Mouse (Mus musculus) CH12.LX (cell line): ENCODE results near the gene Ccr8. TPM values are rescaled to one million over a fixed set of nuclear protein-coding genes. Genes with fewer than 3 reads are reported as not detected.

Experiments used
- DNase-seq: peaks from one replicate; pipeline ENCODE4 v3.0.0-alpha.2; 2013; ENCODE audit errors: extremely low read depth
- H3K27ac ChIP-seq: 2 replicates; pipeline ENCODE4 v1.5.1; 2012; ENCODE audit warnings: low read depth, mild to moderate bottlenecking, control low read depth, moderate library complexity; ENCODE audit not compliant: insufficient read depth
- H3K27me3 ChIP-seq: replicated peaks from 2 replicates; pipeline ENCODE3; 2012; ENCODE audit warnings: inconsistent platforms
- H3K36me3 ChIP-seq, 2 experiments: replicated peaks in 1 of 2; 2 replicates each; pipeline versions ENCODE3 to v1.6.1; 2012; ENCODE audit warnings: inconsistent platforms in 1 of 2, low read length in 1 of 2, mild to moderate bottlenecking in 1 of 2, mixed read lengths in 1 of 2, moderate library complexity in 1 of 2; ENCODE audit not compliant: control insufficient read depth in 1 of 2, insufficient read depth in 1 of 2
- H3K4me1 ChIP-seq, 2 experiments: 2 replicates each; pipeline ENCODE4 v1.6.1; 2012; ENCODE audit warnings: inconsistent platforms in 1 of 2, moderate library complexity in 1 of 2; ENCODE audit not compliant: insufficient read depth in 2 of 2, control insufficient read depth in 1 of 2
- H3K4me2 ChIP-seq: 2 replicates; pipeline ENCODE4 v1.6.1; 2012; ENCODE audit warnings: low read depth, mild to moderate bottlenecking, control low read depth; ENCODE audit not compliant: poor library complexity, insufficient read depth, severe bottlenecking
- H3K4me3 ChIP-seq, 3 experiments: fragments of 150-350 bp in 1 of 3; sonication (generic) in 1 of 3; replicated peaks in 1 of 3; 2 replicates each; pipeline versions ENCODE3 to v1.5.1; 2011 to 2012; ENCODE audit warnings: low read depth in 2 of 3, low read length in 2 of 3, mild to moderate bottlenecking in 2 of 3, moderate library complexity in 2 of 3, control low read depth in 1 of 3, improper control_type of control experiment in 1 of 3, inconsistent platforms in 1 of 3, mixed read lengths in 1 of 3; ENCODE audit not compliant: poor library complexity in 1 of 3
- H3K79me2 ChIP-seq: replicated peaks from 2 replicates; pipeline ENCODE4 v1.6.1; 2012; ENCODE audit warnings: mild to moderate bottlenecking, moderate library complexity; ENCODE audit not compliant: control insufficient read depth, poor library complexity, insufficient read depth, severe bottlenecking; ENCODE audit errors: extremely low read depth
- H3K9ac ChIP-seq: 2 replicates; pipeline ENCODE4 v1.6.1; 2012; ENCODE audit warnings: low read depth, mild to moderate bottlenecking, control low read depth, moderate library complexity; ENCODE audit not compliant: insufficient read depth
- H3K9me3 ChIP-seq: replicated peaks from 2 replicates; pipeline ENCODE3; 2012; ENCODE audit warnings: low read length, inconsistent platforms, mixed read lengths
- BHLHE40 ChIP-seq: IDR thresholded peaks from 2 replicates; pipeline ENCODE4 v1.6.1; 2011; ENCODE audit warnings: mild to moderate bottlenecking, low read depth, low read length, improper control_type of control experiment
- CHD2 ChIP-seq: IDR thresholded peaks from 2 replicates; pipeline ENCODE4 v1.6.1; 2011; ENCODE audit warnings: low read length, improper control_type of control experiment
- E2F4 ChIP-seq: IDR thresholded peaks from 2 replicates; pipeline ENCODE4 v1.6.1; 2011; ENCODE audit warnings: low read depth, low read length, improper control_type of control experiment; ENCODE audit not compliant: insufficient replicate concordance
- EP300 ChIP-seq: IDR thresholded peaks from 2 replicates; pipeline ENCODE4 v1.6.1; 2011; ENCODE audit warnings: low read length, improper control_type of control experiment
- ETS1 ChIP-seq: conservative IDR thresholded peaks from 2 replicates; pipeline ENCODE4 v1.6.1; 2012; ENCODE audit warnings: low read depth, mild to moderate bottlenecking, inconsistent platforms, low read length, improper control_type of control experiment, moderate library complexity
- IRF4 ChIP-seq: IDR thresholded peaks from 2 replicates; pipeline ENCODE4 v1.6.1; 2014; ENCODE audit warnings: low read depth, mild to moderate bottlenecking, inconsistent platforms, low read length, improper control_type of control experiment
- KAT2A ChIP-seq: IDR thresholded peaks from 2 replicates; pipeline ENCODE4 v1.6.1; 2012; ENCODE audit warnings: low read length, improper control_type of control experiment, inconsistent platforms; ENCODE audit not compliant: insufficient replicate concordance
- MAX ChIP-seq: IDR thresholded peaks from 2 replicates; pipeline ENCODE4 v1.6.1; 2011; ENCODE audit warnings: low read length, improper control_type of control experiment
- MAZ ChIP-seq: IDR thresholded peaks from 2 replicates; pipeline ENCODE4 v1.6.1; 2012; ENCODE audit warnings: low read depth, mild to moderate bottlenecking, inconsistent platforms, low read length, improper control_type of control experiment, moderate library complexity
- NELFE ChIP-seq: IDR thresholded peaks from 2 replicates; pipeline ENCODE4 v1.6.1; 2011; ENCODE audit warnings: low read depth, low read length, improper control_type of control experiment
- NRF1 ChIP-seq: IDR thresholded peaks from 2 replicates; pipeline ENCODE4 v1.6.1; 2014; ENCODE audit warnings: low read depth, mild to moderate bottlenecking, inconsistent platforms, low read length, improper control_type of control experiment, moderate library complexity
- POLR2A ChIP-seq: IDR thresholded peaks from 2 replicates; pipeline ENCODE4 v1.6.1; 2011; ENCODE audit warnings: low read depth, mild to moderate bottlenecking, improper control_type of control experiment, low read length
- POLR2AphosphoS2 ChIP-seq: IDR thresholded peaks from 2 replicates; pipeline ENCODE4 v1.6.1; 2011; ENCODE audit warnings: low read depth, low read length, improper control_type of control experiment
- RAD21 ChIP-seq: IDR thresholded peaks from 2 replicates; pipeline ENCODE4 v1.6.1; 2011; ENCODE audit warnings: low read depth, mild to moderate bottlenecking, low read length, improper control_type of control experiment, moderate library complexity
- RCOR1 ChIP-seq: conservative IDR thresholded peaks from 2 replicates; pipeline ENCODE4 v1.6.1; 2012; ENCODE audit warnings: low read depth, mild to moderate bottlenecking, inconsistent platforms, low read length, improper control_type of control experiment
- SIN3A ChIP-seq: IDR thresholded peaks from 2 replicates; pipeline ENCODE4 v1.6.1; 2012; ENCODE audit warnings: low read length, improper control_type of control experiment, inconsistent platforms
- SMC3 ChIP-seq: IDR thresholded peaks from 2 replicates; pipeline ENCODE4 v1.6.1; 2011; ENCODE audit warnings: low read depth, low read length, improper control_type of control experiment
- TBP ChIP-seq: conservative IDR thresholded peaks from 2 replicates; pipeline ENCODE4 v1.6.1; 2011; ENCODE audit warnings: low read depth, low read length, improper control_type of control experiment
- TCF12 ChIP-seq: IDR thresholded peaks from 2 replicates; pipeline ENCODE4 v1.6.1; 2014; ENCODE audit warnings: low read depth, mild to moderate bottlenecking, inconsistent platforms, low read length, improper control_type of control experiment
- UBTF ChIP-seq: IDR thresholded peaks from 2 replicates; pipeline ENCODE4 v1.6.1; 2012; ENCODE audit warnings: low read depth, mild to moderate bottlenecking, inconsistent platforms, low read length, improper control_type of control experiment, moderate library complexity
- USF1 ChIP-seq: IDR thresholded peaks from 2 replicates; pipeline ENCODE4 v1.6.1; 2014; ENCODE audit warnings: low read depth, mild to moderate bottlenecking, inconsistent platforms, low read length, improper control_type of control experiment
- USF2 ChIP-seq: conservative IDR thresholded peaks from 2 replicates; pipeline ENCODE4 v1.6.1; 2011; ENCODE audit warnings: low read depth, low read length, improper control_type of control experiment
- ZC3H11A ChIP-seq: IDR thresholded peaks from 2 replicates; pipeline ENCODE4 v1.6.1; 2012; ENCODE audit warnings: low read depth, mild to moderate bottlenecking, inconsistent platforms, low read length, improper control_type of control experiment
- ZKSCAN1 ChIP-seq: IDR thresholded peaks from 2 replicates; pipeline ENCODE4 v1.6.1; 2012; ENCODE audit warnings: low read depth, inconsistent platforms, low read length, improper control_type of control experiment, borderline replicate concordance
- ZMIZ1 ChIP-seq: IDR thresholded peaks from 2 replicates; pipeline ENCODE4 v1.6.1; 2012; ENCODE audit warnings: low read depth, mild to moderate bottlenecking, inconsistent platforms, low read length, improper control_type of control experiment
- ZNF384 ChIP-seq: IDR thresholded peaks from 2 replicates; pipeline ENCODE4 v1.6.1; 2012; ENCODE audit warnings: low read depth, low read length, improper control_type of control experiment, inconsistent platforms
- dilution Hi-C: fragments of 300-500 bp; cut with MboI; formaldehyde crosslinking; loops from 2 replicates; pipeline ENCODE4 v1.14.3; 2020; ENCODE audit warnings: low sequenced_read_pairs; ENCODE audit not compliant: extremely low pct_unique_long_range_greater_than_20kb, extremely low pct_ligation_motif_present
- in situ Hi-C: fragments of 300-500 bp; cut with MboI; formaldehyde crosslinking; loops from 3 replicates; pipeline ENCODE4 v1.14.3; 2019; ENCODE audit warnings: low sequenced_read_pairs, low pct_ligation_motif_present, low pct_unique_long_range_greater_than_20kb, mixed read lengths
- polyA plus RNA-seq: library from polyadenylated mRNA; unstranded; fragments of >175 nt; gene quantifications from 2 replicates; pipeline ENCODE4 v1.2.1, GENCODE M21; 2012; ENCODE audit warnings: low read depth; ENCODE audit not compliant: insufficient read length
- total RNA-seq, 2 experiments: library from RNA; depleted of rRNA; stranded (reverse); fragments of 300-350 nt in 1 of 2; fragments of >200 nt in 1 of 2; gene quantifications; 2 replicates each; pipeline ENCODE4 v1.2.3; 2012 to 2014

Gene Ccr8
- total and polyA plus RNA-seq, 3 experiments, result not detected

DNA sequence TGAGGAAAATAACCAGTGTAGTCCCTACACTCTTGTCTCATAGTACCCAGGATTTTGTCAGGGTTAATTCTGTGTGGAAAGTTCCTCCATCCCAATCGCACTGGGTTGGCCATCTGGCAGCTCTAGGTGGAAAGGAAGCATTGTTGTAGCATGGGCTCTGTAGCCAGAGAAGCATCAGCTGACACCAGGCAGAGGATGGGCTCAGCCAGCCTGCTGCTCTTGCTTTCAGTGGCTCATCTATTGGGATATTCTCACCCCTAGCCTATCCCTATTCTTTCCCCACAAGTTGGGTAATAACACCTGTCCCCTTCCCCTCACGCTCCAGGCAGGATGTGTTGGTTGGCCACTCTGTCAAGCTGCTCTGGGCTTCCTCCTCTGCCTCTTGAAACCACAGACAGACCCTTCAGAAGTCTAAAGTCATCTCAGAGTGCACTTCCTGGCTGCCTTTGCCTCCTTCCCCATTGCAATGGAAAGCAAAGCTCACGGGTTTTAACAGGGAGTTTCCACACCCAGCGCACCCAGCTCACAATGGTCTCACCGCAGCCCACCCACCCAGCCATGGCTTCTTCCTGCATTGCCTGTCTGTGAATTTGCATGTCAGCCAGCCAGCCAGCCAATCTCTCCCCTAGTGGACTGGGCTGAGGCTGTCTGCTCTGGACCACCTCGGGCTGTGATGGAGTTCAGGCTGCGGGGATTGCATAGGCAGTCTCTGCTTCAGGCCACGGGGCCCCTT lies 37.2 kb upstream of the Ccr8 start (continued):
- TF ChIP-seq TBP, result no peak
- no peak for TF ChIP-seq ZC3H11A
- TF ChIP-seq SIN3A, result peak; percentile 48; the same call in 1 of the 2 replicates
- TF ChIP-seq NRF1, result no peak
- TF ChIP-seq USF1, result no peak
- TF ChIP-seq USF2, result no peak
- no peak for TF ChIP-seq RCOR1
- peak; percentile 44; the same call in 1 of the 2 replicates for TF ChIP-seq POLR2A
- TF ChIP-seq IRF4, result peak; percentile 5; the same call in 1 of the 2 replicates
- no peak for TF ChIP-seq E2F4
- TF ChIP-seq POLR2AphosphoS2, result no peak
- 0 out of 2 replicates have a peak, but pooled peaks have one; percentile 13 for TF ChIP-seq NELFE
- no peak for TF ChIP-seq ZKSCAN1
- no peak for TF ChIP-seq MAX
- TF ChIP-seq ZNF384, result no peak
- TF ChIP-seq MAZ, result no peak
- TF ChIP-seq CHD2, result no peak
- peak; percentile 59 for TF ChIP-seq EP300
- no peak for TF ChIP-seq SMC3
- TF ChIP-seq KAT2A, result no peak
- no peak for TF ChIP-seq RAD21
- TF ChIP-seq, all 38 proteins: peak for 10

DNA sequence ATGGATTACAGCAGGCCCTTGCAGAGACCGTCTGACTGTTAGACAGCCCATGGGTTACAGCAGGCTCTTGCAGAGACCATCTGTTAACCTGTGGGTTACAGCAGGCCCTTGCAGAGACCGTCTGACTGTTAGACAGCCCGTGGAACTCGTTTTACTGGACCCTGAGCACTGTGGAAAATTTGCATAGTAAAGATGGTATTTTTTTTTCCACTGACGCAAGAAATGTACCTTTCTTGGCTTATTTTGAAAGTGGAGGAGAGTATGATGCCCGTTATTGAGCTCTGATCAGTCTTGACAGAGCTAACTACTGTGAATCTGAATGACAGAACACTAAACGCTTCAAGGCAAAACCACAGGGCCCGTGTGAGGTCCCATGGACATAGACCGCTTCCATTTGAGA lies 35.7 kb upstream of the Ccr8 start:
- no peaks in the 10 kb centered on the region for H3K36me3 ChIP-seq
- dilution Hi-C loops, result no loop called here
- H3K4me3 ChIP-seq, result no peak overlapping the region
- H3K9me3 ChIP-seq, result peaks cover 15% of the 10 kb centered on the region
- no peaks in the 10 kb centered on the region for H3K79me2 ChIP-seq
- H3K9ac ChIP-seq, result no peak overlapping the region; the same call in 1 of the 2 replicates
- 0 out of 2 replicates have a peak overlapping the region, but pooled peaks have one; percentile 5 for H3K4me2 ChIP-seq
- no peaks in the 10 kb centered on the region for H3K27me3 ChIP-seq
- 0 out of 2 replicates have a peak, but pooled peaks have one; percentile 36 for TF ChIP-seq POLR2A
- TF ChIP-seq UBTF, result no peak
- peak; percentile 11; the same call in 1 of the 2 replicates for TF ChIP-seq TCF12
- peak; percentile 75 for TF ChIP-seq ZNF384
- TF ChIP-seq SIN3A, result no peak
- peak; percentile 56; the same call in 1 of the 2 replicates for TF ChIP-seq EP300
- 0 out of 2 replicates have a peak, but pooled peaks have one; percentile 12 for TF ChIP-seq ETS1
- no peak for TF ChIP-seq ZMIZ1
- no peak for TF ChIP-seq BHLHE40
- TF ChIP-seq, all 38 proteins: peak for 5
- DNase-seq, result peak; percentile 51
- peak overlapping the region; percentile 47; the same call in 1 of the 2 replicates for H3K27ac ChIP-seq
- in situ Hi-C loops, result no loop called here
- peaks cover 25 to 40% of the 10 kb centered on the region in 2 experiments for H3K4me1 ChIP-seq
